Mouse (Mus musculus) layer of hippocampus, adult 2 months (tissue): ENCODE data around the gene Nlrp9b. TPM values are rescaled to one million over a fixed set of nuclear protein-coding genes. Genes with fewer than 3 reads are reported as not detected.
"Not testable (repeated sequence)": the region's sequence is repeated elsewhere in the genome, so short reads cannot be mapped to it uniquely, and the experiment has no call there.

ENCODE experiments used
- DNase-seq, 2 experiments: peaks; one replicate each; pipeline ENCODE4 v3.0.0; 2022; ENCODE audit warnings: low spot score in 2 of 2
- H3K27ac ChIP-seq: fragments of 200-600 bp; 2 replicates; pipeline ENCODE4 v1.8.1; 2022
- H3K4me3 ChIP-seq: fragments of 200-600 bp; 2 replicates; pipeline ENCODE4 v1.8.1; 2022; ENCODE audit warnings: mild to moderate bottlenecking
- CTCF ChIP-seq: fragments of 200-600 bp; conservative IDR thresholded peaks from 2 replicates; pipeline ENCODE4 v1.8.1; 2022; ENCODE audit warnings: antibody characterized with exemption, mild to moderate bottlenecking, moderate library complexity
- total RNA-seq, 2 experiments: library from RNA; stranded (reverse); gene quantifications; 2 replicates each; pipeline ENCODE4 v1.2.3; 2021

The Nlrp9b gene
- total RNA-seq, 2 experiments from 2014 or later = not detected

DNA sequence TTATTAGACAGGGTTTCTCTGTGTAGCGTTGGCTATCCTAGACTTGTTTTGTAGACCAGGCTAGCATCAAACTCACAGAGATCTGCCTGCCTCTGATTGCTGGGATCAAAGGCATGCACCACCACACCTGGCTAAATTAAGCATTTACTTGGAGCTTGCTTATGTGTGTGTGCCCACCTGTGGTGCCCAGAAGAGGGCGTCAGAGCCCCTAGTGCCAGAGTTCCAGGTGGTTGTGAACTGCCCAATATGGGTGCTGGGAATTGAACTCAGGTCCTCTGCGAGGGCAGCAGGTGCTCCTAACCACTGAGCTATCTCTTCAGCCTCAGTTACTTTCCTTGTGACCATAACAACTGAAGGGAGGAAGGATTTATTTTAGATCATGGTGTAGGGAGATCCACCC, 22.2 kb upstream of the Nlrp9b start:
- TF ChIP-seq CTCF = no peak
- Histone ChIP-seq H3K4me3 (no peak overlapping the region), H3K27ac (no peak overlapping the region)
- DNase-seq = no peak

DNA sequence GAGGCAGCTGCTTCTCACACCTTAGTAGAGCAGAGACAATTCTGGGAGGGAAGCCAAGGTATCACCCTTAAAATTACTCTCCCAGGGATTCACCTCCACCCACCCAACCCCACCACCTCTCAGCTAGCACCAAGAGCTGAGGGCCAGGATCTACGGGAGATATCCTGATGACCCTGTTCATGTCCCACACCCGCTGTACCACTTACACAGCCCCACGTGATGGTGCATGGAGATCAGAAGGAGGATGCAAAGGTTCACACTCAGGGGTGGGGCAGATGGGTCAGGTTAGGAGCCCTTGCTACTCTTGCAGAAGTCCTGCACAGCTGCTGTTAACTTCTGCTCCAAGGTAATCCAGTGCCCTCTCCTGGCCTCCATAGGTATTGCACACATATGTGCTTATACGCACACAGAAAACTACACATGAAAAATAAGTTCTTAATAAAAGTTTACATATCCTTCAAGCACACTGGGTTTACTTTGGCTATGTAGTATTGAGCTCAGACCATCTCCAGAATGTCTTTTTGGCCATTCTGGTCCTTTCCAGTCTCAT, 21.6 kb upstream of the Nlrp9b start:
- DNase-seq = no peak
- no peak; the same call in 1 of the 2 replicates for TF ChIP-seq CTCF
- no peak overlapping the region for H3K4me3 ChIP-seq
- no peak overlapping the region for H3K27ac ChIP-seq

DNA sequence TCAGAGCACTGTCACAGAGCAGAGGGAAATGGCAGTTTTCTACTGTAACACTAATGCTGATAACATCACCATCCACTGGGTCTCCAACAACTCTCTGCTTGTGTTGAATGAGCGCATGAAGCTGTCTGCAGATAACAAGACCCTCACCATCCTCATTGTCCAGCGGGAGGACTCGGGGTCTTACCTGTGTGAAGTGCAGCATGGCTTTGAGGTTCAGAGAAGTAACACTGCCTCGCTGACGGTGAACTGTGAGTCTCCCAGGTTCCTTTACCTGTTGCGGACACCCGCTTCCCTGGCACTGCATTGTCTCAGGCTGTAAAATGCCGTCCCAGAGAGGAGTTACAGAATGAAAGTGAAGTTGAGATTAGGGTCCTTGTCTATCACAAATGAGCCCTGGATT, 21.1 kb upstream of the Nlrp9b start:
- DNase-seq = no peak
- H3K4me3 ChIP-seq = no peak overlapping the region
- no peak for TF ChIP-seq CTCF
- no peak overlapping the region for H3K27ac ChIP-seq

- H3K4me3 ChIP-seq = no peak overlapping the region
- H3K27ac ChIP-seq = no peak overlapping the region
- TF ChIP-seq CTCF = no peak
- no peak for DNase-seq
These were observed 19.7 kb upstream of the Nlrp9b start for GRCm38 (mm10) chr7:19971516-19971915.

DNA sequence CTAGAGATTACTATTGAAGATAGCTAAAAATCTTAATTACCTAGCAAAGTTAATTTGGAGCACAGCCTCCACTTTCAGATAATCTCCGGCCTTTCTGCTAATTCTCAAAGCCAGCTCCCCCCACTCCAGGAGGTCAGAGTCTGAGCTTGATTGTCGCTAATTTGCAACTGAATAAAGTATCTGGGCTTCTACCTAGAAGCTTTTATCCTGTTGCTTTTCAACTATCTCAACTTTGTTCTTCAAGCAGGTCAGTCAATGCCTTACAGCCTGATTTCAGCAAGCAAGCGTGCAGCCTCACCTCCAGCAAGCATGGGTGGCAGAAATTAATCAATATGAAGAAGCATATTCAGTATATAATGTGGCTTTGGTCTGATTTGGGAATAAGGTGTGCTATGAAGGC, 5.5 kb downstream of the Nlrp9b start:
- not testable (repeated sequence) for H3K4me3 ChIP-seq, H3K27ac ChIP-seq, DNase-seq

GRCm38 (mm10) chr7:20009987-20010386, 18.7 kb downstream of the Nlrp9b start:
- Histone ChIP-seq H3K27ac (no peak overlapping the region), H3K4me3 (no peak overlapping the region)
- no peak for DNase-seq
- no peak for TF ChIP-seq CTCF

DNA sequence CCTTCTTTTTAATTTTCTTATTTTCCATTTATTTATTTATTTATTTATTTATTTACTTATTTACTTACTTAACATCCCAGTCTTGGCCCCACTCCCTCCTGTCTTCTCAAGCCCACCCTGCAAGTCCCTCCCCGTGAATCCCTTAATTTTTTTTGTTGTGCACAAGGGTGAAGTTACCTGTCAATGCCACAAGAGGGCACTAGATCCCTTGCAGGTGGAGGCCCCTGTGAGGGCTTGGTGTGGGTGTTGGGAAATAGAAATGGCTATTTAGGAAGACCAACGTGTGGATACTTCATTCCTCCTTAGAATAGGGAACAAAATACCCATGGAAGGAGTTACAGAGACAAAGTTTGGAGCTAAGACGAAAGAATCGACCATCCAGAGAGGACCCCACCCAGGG, 72.8 kb downstream of the Nlrp9b start:
- not testable (repeated sequence) for H3K4me3 ChIP-seq, DNase-seq, H3K27ac ChIP-seq

DNA sequence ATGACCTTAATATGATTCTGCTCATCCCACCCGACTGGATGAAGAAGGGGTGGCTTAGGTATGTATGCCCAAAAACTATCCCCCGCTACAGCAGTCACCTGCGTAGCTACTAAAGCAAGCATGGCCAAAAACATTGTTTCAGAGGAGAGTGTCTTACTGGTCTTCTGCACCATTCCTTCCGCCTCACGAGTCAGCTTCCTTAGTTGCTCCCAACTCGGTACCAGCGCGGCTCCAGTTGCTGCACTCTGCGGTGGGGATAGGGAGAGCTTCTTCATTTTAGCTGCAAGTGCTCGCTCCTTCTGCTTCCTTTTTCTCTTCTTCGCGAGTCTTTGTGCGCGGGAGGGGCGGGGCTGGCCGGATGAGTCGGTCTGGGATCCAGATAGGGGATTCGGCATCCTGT, 86.9 kb downstream of the Nlrp9b start:
- not testable (repeated sequence) for H3K27ac ChIP-seq, H3K4me3 ChIP-seq, DNase-seq

DNA sequence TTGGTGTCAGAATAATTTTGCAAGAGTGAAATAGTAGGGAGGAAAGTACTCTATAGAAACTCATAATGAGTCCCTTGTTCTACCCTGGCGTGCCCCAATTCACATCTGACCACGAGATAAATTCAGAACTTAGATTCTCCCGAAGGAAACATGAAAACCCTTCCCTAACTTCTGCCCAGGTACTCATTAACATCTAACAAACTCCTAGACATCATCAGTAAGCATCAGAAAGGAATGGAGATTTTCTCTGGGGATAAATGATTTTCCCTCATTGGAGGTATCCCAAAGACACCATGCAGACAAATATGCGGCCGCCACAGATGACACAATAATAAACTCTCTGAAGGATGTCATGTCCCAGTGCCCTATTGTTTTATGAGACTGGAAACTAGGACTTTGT, 108.1 kb downstream of the Nlrp9b start, which contains the start of gene Vmn1r91:
TSS of gene Vmn1r91 (plus strand) at position 301 of the 400 bp plus-strand sequence.
- H3K27ac ChIP-seq, H3K4me3 ChIP-seq, DNase-seq: not testable (repeated sequence)

DNA sequence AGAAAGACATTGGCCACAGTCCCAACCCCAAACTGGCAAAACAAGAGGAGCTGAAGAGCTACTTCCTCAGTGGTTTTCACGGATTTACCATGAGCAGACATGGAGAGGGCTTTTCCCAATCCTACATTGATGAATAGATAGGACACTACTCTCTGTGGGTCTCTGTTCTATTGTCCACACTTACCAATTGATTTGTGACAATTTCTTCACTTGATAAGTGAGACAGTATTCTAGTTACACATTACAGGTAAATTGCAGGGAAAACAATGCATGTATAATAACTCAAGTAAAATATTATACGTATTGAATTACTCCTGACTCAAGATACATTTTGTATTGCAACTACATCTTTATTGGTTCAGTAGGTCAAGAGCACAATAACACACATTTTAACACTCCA, 131.2 kb downstream of the Nlrp9b start, which contains the start of gene Gm16442:
TSS of gene Gm16442 (minus strand) at position 101 of the 400 bp plus-strand sequence.
- not testable (repeated sequence) for H3K4me3 ChIP-seq, DNase-seq, H3K27ac ChIP-seq

Other genes with a start within 250 kb of the Nlrp9b start
- gene Nectin2, start 241.0 kb upstream of the Nlrp9b start, total RNA-seq = 1 to 10 TPM; 4.5 to 5.9 TPM
- gene Bcam, start 220.4 kb upstream of the Nlrp9b start, total RNA-seq = 10 to 100 TPM in 1 of 2 experiments, 1 to 10 TPM in 1; 9.2 to 14.8 TPM
- gene Cblc, start 194.7 kb upstream of the Nlrp9b start, total RNA-seq = not detected
- gene Bcl3, start 168.7 kb upstream of the Nlrp9b start, total RNA-seq = under 1 TPM; 0.46 to 0.83 TPM
- 1 to 10 TPM in 1 of 2 experiments, under 1 TPM in 1; 0.86 to 1.6 TPM for gene Gm19345, start 139.5 kb upstream of the Nlrp9b start, total RNA-seq
- not detected for gene Ceacam16, start 130.2 kb upstream of the Nlrp9b start, total RNA-seq
- gene Ceacam19, start 103.5 kb upstream of the Nlrp9b start, total RNA-seq = not detected
- 10 to 100 TPM; 13.6 to 16.3 TPM for gene Pvr, start 70.3 kb upstream of the Nlrp9b start, total RNA-seq
- not detected for gene Igsf23, start 40.7 kb upstream of the Nlrp9b start, total RNA-seq
- not detected for gene Ceacam20, start 26.1 kb upstream of the Nlrp9b start, total RNA-seq
- not detected for gene Vmn1r91, start 108.2 kb downstream of the Nlrp9b start, total RNA-seq
- gene Gm16442, start 131.1 kb downstream of the Nlrp9b start, total RNA-seq = not detected
- not detected for gene Vmn1r93, start 147.6 kb downstream of the Nlrp9b start, total RNA-seq
- gene Vmn1r94, start 176.9 kb downstream of the Nlrp9b start, total RNA-seq = not detected
- gene Vmn1r95, start 202.2 kb downstream of the Nlrp9b start, total RNA-seq = not detected
- not detected for gene Gm6164, start 214.1 kb downstream of the Nlrp9b start, total RNA-seq
- gene Gm4498, start 242.4 kb downstream of the Nlrp9b start, total RNA-seq = not detected